Mouse (Mus musculus): ENCODE measurements around the gene Elp4. TPM values are rescaled to one million over a fixed set of nuclear protein-coding genes. Genes with fewer than 3 reads are reported as not detected.
A peak's percentile ranks its signal among the peaks of the same experiment; 100 is the strongest.

Elp4 gene
- total and polyA plus RNA-seq, 3 experiments: 15.8 to 16.0 TPM; not detected in 1

- peak overlapping the region; percentile 98 for H3K27ac ChIP-seq (ENCODE audit: control insufficient read depth, low read depth, low read length)
Measured at GRCm38 (mm10) chr2:105676080-105676908, 228.1 kb downstream of the Elp4 start.

GRCm38 (mm10) chr2:105675730-105676079, 228.7 kb downstream of the Elp4 start:
- no peaks in the 10 kb centered on the region for H3K9me3 ChIP-seq (replicated peaks; ENCODE audit: insufficient read depth, low read length)
- peak overlapping the region; percentile 92 for H3K9ac ChIP-seq (ENCODE audit: control insufficient read depth, low read depth, low read length, poor library complexity, severe bottlenecking)
- peak overlapping the region; percentile 98 for H3K27ac ChIP-seq (ENCODE audit: control insufficient read depth, low read depth, low read length)
- H3K4me3 ChIP-seq (ENCODE audit: control insufficient read depth in 1 of 2, insufficient read depth in 1 of 2, low read depth in 2 of 2, low read length in 2 of 2): peak overlapping the region; percentile 76 to 78
- peaks cover 12% of the 10 kb centered on the region for H3K79me2 ChIP-seq (ENCODE audit: control insufficient read depth, insufficient read depth, low read length, poor library complexity)
- H3K4me1 ChIP-seq (ENCODE audit: control insufficient read depth in 1 of 2, insufficient read depth in 2 of 2, low read length in 2 of 2): peaks cover 0 to 10% of the 10 kb centered on the region in 2 experiments; a peak in 3 of 4 replicates
- H3K36me3 ChIP-seq (ENCODE audit: control insufficient read depth in 1 of 2, insufficient read depth in 2 of 2, low read length in 2 of 2): peaks cover 0 to 12% of the 10 kb centered on the region in 2 experiments; a peak in 2 of 4 replicates
- no peak for DNase-seq (ENCODE audit: low read depth, low spot score)
- H3K27me3 ChIP-seq (ENCODE audit: control insufficient read depth in 1 of 2, insufficient read depth in 2 of 2, low read length in 2 of 2): no peaks in the 10 kb centered on the region
- TF ChIP-seq TBP (IDR thresholded peaks at IDR 0.05; ENCODE audit: low read depth, low read length) (no peak), CHD2 (IDR thresholded peaks at IDR 0.05; ENCODE audit: low read length) (no peak), HCFC1 (IDR thresholded peaks at IDR 0.05; ENCODE audit: low read depth, low read length) (no peak), POLR2AphosphoS2 (IDR thresholded peaks at IDR 0.05; ENCODE audit: low read length) (no peak), USF2 (IDR thresholded peaks at IDR 0.05; ENCODE audit: borderline replicate concordance in 1 of 2, insufficient read depth in 1 of 2, low read depth in 1 of 2, low read length in 2 of 2) (no peak), GABPA (IDR thresholded peaks at IDR 0.05; ENCODE audit: low read depth, low read length) (no peak), ZNF384 (IDR thresholded peaks at IDR 0.05; ENCODE audit: low read depth, low read length) (peak; percentile 73), MEF2A (IDR thresholded peaks at IDR 0.05; ENCODE audit: extremely low read depth, insufficient replicate concordance, low read depth, low read length, poor library complexity, severe bottlenecking) (no peak), E2F4 (IDR thresholded peaks at IDR 0.05; ENCODE audit: borderline replicate concordance, low read depth, low read length) (no peak), POLR2A (IDR thresholded peaks at IDR 0.05; ENCODE audit: control insufficient read depth in 1 of 2, insufficient read depth in 1 of 2, low read depth in 1 of 2, low read length in 2 of 2, poor library complexity in 1 of 2) (0 out of 4 replicates have a peak, but pooled peaks of 1 of the 2 experiments have one; percentile 44)

More at GRCm38 (mm10) chr2:105676080-105676908, 228.1 kb downstream of the Elp4 start:
- Histone ChIP-seq H3K4me1 (ENCODE audit: control insufficient read depth in 1 of 2, insufficient read depth in 2 of 2, low read length in 2 of 2) (peaks cover 0 to 10% of the 10 kb centered on the region in 2 experiments; a peak in 3 of 4 replicates), H3K36me3 (ENCODE audit: control insufficient read depth in 1 of 2, insufficient read depth in 2 of 2, low read length in 2 of 2) (peaks cover 0 to 12% of the 10 kb centered on the region in 2 experiments; a peak in 2 of 4 replicates), H3K9ac (ENCODE audit: control insufficient read depth, low read depth, low read length, poor library complexity, severe bottlenecking) (peak overlapping the region; percentile 92), H3K9me3 (replicated peaks; ENCODE audit: insufficient read depth, low read length) (no peaks in the 10 kb centered on the region), H3K79me2 (ENCODE audit: control insufficient read depth, insufficient read depth, low read length, poor library complexity) (peaks cover 12% of the 10 kb centered on the region), H3K27me3 (ENCODE audit: control insufficient read depth in 1 of 2, insufficient read depth in 2 of 2, low read length in 2 of 2) (no peaks in the 10 kb centered on the region), H3K4me3 (ENCODE audit: control insufficient read depth in 1 of 2, insufficient read depth in 1 of 2, low read depth in 2 of 2, low read length in 2 of 2) (peak overlapping the region; percentile 76 to 78)
- TF ChIP-seq CTCF (IDR thresholded peaks at IDR 0.05 in 2 of 3, conservative IDR thresholded peaks at IDR 0.05 in 1 of 3; ENCODE audit: control insufficient read depth in 1 of 3, insufficient read depth in 1 of 3, low read depth in 2 of 3, low read length in 3 of 3, poor library complexity in 1 of 3, severe bottlenecking in 1 of 3) (no peak), GATA1 (IDR thresholded peaks at IDR 0.05; ENCODE audit: low read depth, low read length) (no peak), KAT2A (conservative IDR thresholded peaks at IDR 0.05; ENCODE audit: low read depth, low read length) (no peak), UBTF (IDR thresholded peaks at IDR 0.05; ENCODE audit: borderline replicate concordance, insufficient read depth, low read depth, low read length) (0 out of 2 replicates have a peak, but pooled peaks have one; percentile 66), SIN3A (IDR thresholded peaks at IDR 0.05; ENCODE audit: low read length) (no peak), POLR2A (IDR thresholded peaks at IDR 0.05; ENCODE audit: control insufficient read depth in 1 of 2, insufficient read depth in 1 of 2, low read depth in 1 of 2, low read length in 2 of 2, poor library complexity in 1 of 2) (peak in 1 of 2 experiments; percentile 42; a peak in 2 of 4 replicates), MAFK (IDR thresholded peaks at IDR 0.05; ENCODE audit: borderline replicate concordance, low read depth, low read length) (no peak), BHLHE40 (IDR thresholded peaks at IDR 0.05; ENCODE audit: borderline replicate concordance, low read depth, low read length) (no peak), TAL1 (IDR thresholded peaks at IDR 0.05; ENCODE audit: low read length) (no peak), RCOR1 (IDR thresholded peaks at IDR 0.05; ENCODE audit: low read depth, low read length) (peak; percentile 23; the same call in 1 of the 2 replicates), MXI1 (IDR thresholded peaks at IDR 0.05; ENCODE audit: low read depth, low read length) (no peak), HCFC1 (IDR thresholded peaks at IDR 0.05; ENCODE audit: low read depth, low read length) (no peak), ETS1 (IDR thresholded peaks at IDR 0.05; ENCODE audit: low read depth, low read length) (no peak), MYB (IDR thresholded peaks at IDR 0.05; ENCODE audit: low read depth, low read length) (0 out of 2 replicates have a peak, but pooled peaks have one; percentile 2), CHD1 (IDR thresholded peaks at IDR 0.05; ENCODE audit: low read depth, low read length) (no peak; the same call in 1 of the 2 replicates), TCF12 (IDR thresholded peaks at IDR 0.05; ENCODE audit: low read depth, low read length) (peak; percentile 12; the same call in 1 of the 2 replicates), EP300 (IDR thresholded peaks at IDR 0.05; ENCODE audit: low read depth in 1 of 2, low read length in 2 of 2) (0 out of 4 replicates have a peak, but pooled peaks of 1 of the 2 experiments have one; percentile 25), CHD2 (IDR thresholded peaks at IDR 0.05; ENCODE audit: low read length) (no peak), GABPA (IDR thresholded peaks at IDR 0.05; ENCODE audit: low read depth, low read length) (no peak), ZNF384 (IDR thresholded peaks at IDR 0.05; ENCODE audit: low read depth, low read length) (no peak), ZMIZ1 (IDR thresholded peaks at IDR 0.05; ENCODE audit: low read depth, low read length) (peak; percentile 37; the same call in 1 of the 2 replicates), MAZ (IDR thresholded peaks at IDR 0.05; ENCODE audit: low read depth, low read length) (no peak), ELF1 (IDR thresholded peaks at IDR 0.05; ENCODE audit: low read depth, low read length) (no peak), POLR2AphosphoS5 (IDR thresholded peaks at IDR 0.05; ENCODE audit: borderline replicate concordance, low read depth, low read length) (no peak), MAX (IDR thresholded peaks at IDR 0.05; ENCODE audit: low read length) (peak; percentile 42), POLR2AphosphoS2 (IDR thresholded peaks at IDR 0.05; ENCODE audit: low read length) (no peak), ZKSCAN1 (IDR thresholded peaks at IDR 0.05; ENCODE audit: low read depth, low read length) (no peak), MYC (IDR thresholded peaks at IDR 0.05; ENCODE audit: low read depth, low read length) (no peak), E2F4 (IDR thresholded peaks at IDR 0.05; ENCODE audit: borderline replicate concordance, low read depth, low read length) (no peak), NRF1 (IDR thresholded peaks at IDR 0.05; ENCODE audit: insufficient read depth, low read depth, low read length, poor library complexity, severe bottlenecking) (no peak), RAD21 (IDR thresholded peaks at IDR 0.05; ENCODE audit: low read depth, low read length) (no peak), TBP (IDR thresholded peaks at IDR 0.05; ENCODE audit: low read depth, low read length) (no peak), NELFE (IDR thresholded peaks at IDR 0.05; ENCODE audit: low read depth, low read length) (peak; percentile 46; the same call in 1 of the 2 replicates), JUND (IDR thresholded peaks at IDR 0.05; ENCODE audit: low read depth, low read length) (no peak), USF2 (IDR thresholded peaks at IDR 0.05; ENCODE audit: borderline replicate concordance in 1 of 2, insufficient read depth in 1 of 2, low read depth in 1 of 2, low read length in 2 of 2) (no peak), ZC3H11A (IDR thresholded peaks at IDR 0.05; ENCODE audit: low read depth, low read length) (no peak)
- peak; percentile 70 for DNase-seq (ENCODE audit: low read depth, low spot score)

Measured in MEL (cell line).